Mouse (Mus musculus) midbrain, postnatal 0 days (tissue): Measurements from ENCODE around the gene Slc7a6. TPM values are rescaled to one million over a fixed set of nuclear protein-coding genes. Genes with fewer than 3 reads are reported as not detected.

Experiments
- ATAC-seq: fragments of 200-750 bp; cut with Nextera tagmentation; 2 replicates; pipeline ENCODE4 v1.8.0; 2017; ENCODE audit warnings: moderate number of reproducible peaks, mild to moderate bottlenecking, moderate TSS enrichment, moderate library complexity; ENCODE audit not compliant: low FRiP score
- DNase-seq: peaks from one replicate; pipeline ENCODE4 v3.0.0-alpha.2; 2015; ENCODE audit warnings: low spot score
- H3K27ac ChIP-seq: fragments of 300-500 bp; sonication (generic); 2 replicates; pipeline ENCODE4 v1.5.1; 2014; ENCODE audit warnings: low read depth, mild to moderate bottlenecking, low read length, mixed read lengths
- H3K27me3 ChIP-seq: fragments of 300-500 bp; sonication (generic); 2 replicates; pipeline ENCODE4 v1.6.1; 2014; ENCODE audit warnings: low read length, control low read depth, mixed read lengths; ENCODE audit not compliant: insufficient read depth
- H3K36me3 ChIP-seq: fragments of 300-500 bp; sonication (generic); 2 replicates; pipeline ENCODE4 v1.6.1; 2014; ENCODE audit warnings: low read length, control low read depth, mixed read lengths; ENCODE audit not compliant: insufficient read depth
- H3K4me1 ChIP-seq: fragments of 300-500 bp; sonication (generic); 2 replicates; pipeline ENCODE4 v1.6.1; 2014; ENCODE audit warnings: mild to moderate bottlenecking, control low read depth, antibody characterized with exemption, low read length, mixed read lengths; ENCODE audit not compliant: insufficient read depth
- H3K4me2 ChIP-seq: fragments of 300-500 bp; sonication (generic); 2 replicates; pipeline ENCODE4 v1.6.1; 2014; ENCODE audit warnings: low read depth, mild to moderate bottlenecking, low read length, mixed read lengths; ENCODE audit not compliant: poor library complexity, severe bottlenecking
- H3K4me3 ChIP-seq: fragments of 300-500 bp; sonication (generic); 2 replicates; pipeline ENCODE4 v1.5.1; 2014; ENCODE audit warnings: low read depth, mild to moderate bottlenecking, low read length, moderate library complexity
- H3K9ac ChIP-seq: fragments of 300-500 bp; sonication (generic); replicated peaks from 2 replicates; pipeline ENCODE4 v1.6.1; 2014; ENCODE audit warnings: mild to moderate bottlenecking, low read length, moderate library complexity, mixed read lengths; ENCODE audit not compliant: poor library complexity, severe bottlenecking
- H3K9me3 ChIP-seq: fragments of 300-500 bp; sonication (generic); 2 replicates; pipeline ENCODE4 v1.6.1; 2016; ENCODE audit warnings: low read length, control low read depth
- CTCF ChIP-seq: IDR thresholded peaks from 2 replicates; pipeline ENCODE4 v1.5.1; 2016; ENCODE audit warnings: antibody characterized with exemption, mild to moderate bottlenecking
- WGBS: fragments of 180-500 bp; shearing (Covaris S2); extraction: QIAGEN DNeasy Blood & Tissue Kit; methylation state at CpG from one replicate; pipeline ENCODE4 v1.1.7; 2014; 5-methylcytosine and 5-hydroxymethylcytosine counted together
- polyA plus RNA-seq: library from polyadenylated mRNA; unstranded; fragments of >200 nt; fragmentation: Nextera tagmentation; extraction: Ambion mirVana; gene quantifications from 2 replicates; pipeline ENCODE4 v1.2.1, GENCODE M21; 2015
- total RNA-seq: library from RNA; depleted of rRNA; stranded (reverse); fragments of >200 nt; gene quantifications from 2 replicates; pipeline ENCODE4 v1.2.3, GENCODE M21; 2014

The Slc7a6 gene
- total and polyA plus RNA-seq, 2 experiments from 2014 or later, result 41.7 to 44.3 TPM

GRCm38 (mm10) chr8:106137906-106138477 lies 30.7 kb upstream of the Slc7a6 start:
- peak overlapping the region; percentile 46 for H3K4me3 ChIP-seq
- H3K4me1 ChIP-seq, result peaks cover 20% of the 10 kb centered on the region; the same call in 1 of the 2 replicates
- DNase-seq (no peak), ATAC-seq (no peak)
- no peaks in the 10 kb centered on the region for H3K9me3 ChIP-seq
- WGBS, result 2% methylated on average over 24 of the region's 24 CpGs
- peaks cover 41% of the 10 kb centered on the region for H3K27me3 ChIP-seq
- H3K36me3 ChIP-seq, result no peaks in the 10 kb centered on the region
- H3K27ac ChIP-seq, result no peak overlapping the region
- no peak for TF ChIP-seq CTCF
- H3K4me2 ChIP-seq, result peak overlapping the region; percentile 91
- peak overlapping the region; percentile 48 for H3K9ac ChIP-seq

GRCm38 (mm10) chr8:106138616-106139015 lies 30.0 kb upstream of the Slc7a6 start:
- WGBS, result 17% methylated on average over 7 of the region's 7 CpGs
- peaks cover 41% of the 10 kb centered on the region for H3K27me3 ChIP-seq

GRCm38 (mm10) chr8:106140191-106140590 lies 28.5 kb upstream of the Slc7a6 start:
- Histone ChIP-seq H3K27ac (no peak overlapping the region), H3K27me3 (peaks cover 28% of the 10 kb centered on the region), H3K36me3 (no peaks in the 10 kb centered on the region), H3K9ac (no peak overlapping the region), H3K9me3 (no peaks in the 10 kb centered on the region), H3K4me1 (peaks cover 20% of the 10 kb centered on the region; the same call in 1 of the 2 replicates), H3K4me2 (no peak overlapping the region), H3K4me3 (no peak overlapping the region)
- ATAC-seq (no peak), DNase-seq (no peak)
- WGBS, result 74% methylated on average over 5 of the region's 5 CpGs
- no peak for TF ChIP-seq CTCF

More at GRCm38 (mm10) chr8:106138616-106139015, 30.0 kb upstream of the Slc7a6 start:
- no peak for TF ChIP-seq CTCF
- no peak for DNase-seq
- H3K27ac ChIP-seq, result no peak overlapping the region
- peak overlapping the region; percentile 24 for H3K9ac ChIP-seq
- no peaks in the 10 kb centered on the region for H3K36me3 ChIP-seq
- H3K9me3 ChIP-seq, result no peaks in the 10 kb centered on the region
- H3K4me3 ChIP-seq, result peak overlapping the region; percentile 46
- no peak for ATAC-seq
- peak overlapping the region; percentile 91 for H3K4me2 ChIP-seq
- H3K4me1 ChIP-seq, result peaks cover 20% of the 10 kb centered on the region; the same call in 1 of the 2 replicates

GRCm38 (mm10) chr8:106140769-106141168 lies 27.9 kb upstream of the Slc7a6 start:
- no peaks in the 10 kb centered on the region for H3K9me3 ChIP-seq
- H3K4me1 ChIP-seq, result peaks cover 17% of the 10 kb centered on the region; the same call in 1 of the 2 replicates
- H3K4me2 ChIP-seq, result no peak overlapping the region
- no peak overlapping the region for H3K4me3 ChIP-seq
- no peak overlapping the region for H3K9ac ChIP-seq
- DNase-seq (peak; percentile 86), ATAC-seq (peak; percentile 45; the same call in 1 of the 2 replicates)
- peak; percentile 97 for TF ChIP-seq CTCF
- peaks cover 22% of the 10 kb centered on the region for H3K27me3 ChIP-seq
- no peak overlapping the region for H3K27ac ChIP-seq
- no peaks in the 10 kb centered on the region for H3K36me3 ChIP-seq
- WGBS, result 12% methylated on average over 13 of the region's 13 CpGs

- H3K4me1 ChIP-seq, result no peaks in the 10 kb centered on the region
- H3K36me3 ChIP-seq, result no peaks in the 10 kb centered on the region
- no peaks in the 10 kb centered on the region for H3K27me3 ChIP-seq
- no peak overlapping the region for H3K4me2 ChIP-seq
- no peak overlapping the region for H3K4me3 ChIP-seq
- TF ChIP-seq CTCF, result no peak
- H3K9ac ChIP-seq, result no peak overlapping the region
- H3K9me3 ChIP-seq, result no peaks in the 10 kb centered on the region
- H3K27ac ChIP-seq, result no peak overlapping the region
- DNase-seq (no peak), ATAC-seq (no peak)
- 94% methylated on average over 2 of the region's 2 CpGs for WGBS
These were observed 23.3 kb upstream of the Slc7a6 start for GRCm38 (mm10) chr8:106145331-106145730.

- Histone ChIP-seq H3K27me3 (no peaks in the 10 kb centered on the region), H3K4me2 (no peak overlapping the region), H3K27ac (no peak overlapping the region), H3K9ac (no peak overlapping the region), H3K4me1 (peaks cover 4% of the 10 kb centered on the region; the same call in 1 of the 2 replicates), H3K4me3 (no peak overlapping the region), H3K9me3 (no peaks in the 10 kb centered on the region), H3K36me3 (no peaks in the 10 kb centered on the region)
- no peak for TF ChIP-seq CTCF
- no peak for ATAC-seq
- WGBS, result 94% methylated on average over 4 of the region's 4 CpGs
- DNase-seq, result no peak
These were observed 22.6 kb upstream of the Slc7a6 start for GRCm38 (mm10) chr8:106146014-106146413.
